Mouse (Mus musculus) cerebellum, postnatal 14 days (tissue): ENCODE measurements at regions not wholly inside any gene's neighbourhood (a gene's known extent, or its start where the extent isn't known, plus 50 kb on each side); places are given as distances from the start of the nearest gene placed in this dataset.
"Not testable (repeated sequence)": the region's sequence is repeated elsewhere in the genome, so short reads cannot be mapped to it uniquely, and the experiment has no call there.

Experiments used
- DNase-seq, 2 experiments: peaks; one replicate each; pipeline ENCODE4 v3.0.0; 2021; ENCODE audit warnings: mixed read lengths in 2 of 2

DNA sequence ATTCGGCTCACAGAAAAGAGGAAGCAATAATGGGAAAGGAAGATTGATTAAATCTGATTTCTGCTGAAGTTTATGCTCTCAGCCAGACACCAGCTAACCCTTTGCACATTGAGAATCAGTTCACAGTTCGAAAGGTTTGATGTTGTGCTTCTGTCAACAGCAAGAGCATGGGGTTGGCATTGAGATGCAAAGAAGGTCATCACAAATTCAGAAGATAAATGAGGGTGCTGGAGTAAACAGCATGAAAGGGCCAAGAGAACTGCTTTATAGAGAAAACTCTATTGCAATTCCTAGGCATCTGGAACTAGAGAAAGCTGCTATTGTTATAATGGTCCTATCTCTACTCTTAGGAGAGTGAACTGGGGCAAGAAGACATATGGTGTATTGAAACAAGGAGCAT, 250.8 kb downstream of the Rab38 start:
- no peak for DNase-seq

GRCm38 (mm10) chr7:88721031-88721430, 291.0 kb downstream of the Rab38 start:
- not testable (repeated sequence) for DNase-seq

DNA sequence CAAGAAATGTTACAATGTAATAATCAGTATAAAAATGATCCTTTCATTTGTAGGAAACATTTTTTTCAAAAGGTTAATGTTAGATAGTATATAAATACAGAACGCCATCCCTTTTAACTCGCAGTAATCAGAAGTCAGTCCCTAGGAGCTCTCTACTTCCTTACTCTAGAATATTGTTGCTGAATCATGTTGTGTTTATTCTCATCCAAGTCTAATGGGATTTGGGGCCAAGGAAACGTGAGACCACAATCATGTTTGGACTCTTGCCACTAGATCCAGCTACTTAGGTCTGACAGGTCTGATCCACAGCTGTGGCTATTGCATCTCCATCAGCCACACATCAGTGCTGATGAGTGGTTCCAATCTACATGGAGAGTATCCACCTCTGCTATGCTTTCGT, 304.4 kb downstream of the Rab38 start:
- no peak for DNase-seq

GRCm38 (mm10) chr7:88735768-88736167, 305.7 kb downstream of the Rab38 start:
- no peak for DNase-seq

- DNase-seq, result no peak
Observed at GRCm38 (mm10) chr7:88777371-88777770, 347.3 kb downstream of the Rab38 start.

GRCm38 (mm10) chr7:88782906-88783305, 352.8 kb downstream of the Rab38 start:
- peak in 1 of 2 experiments; percentile 6 for DNase-seq

DNA sequence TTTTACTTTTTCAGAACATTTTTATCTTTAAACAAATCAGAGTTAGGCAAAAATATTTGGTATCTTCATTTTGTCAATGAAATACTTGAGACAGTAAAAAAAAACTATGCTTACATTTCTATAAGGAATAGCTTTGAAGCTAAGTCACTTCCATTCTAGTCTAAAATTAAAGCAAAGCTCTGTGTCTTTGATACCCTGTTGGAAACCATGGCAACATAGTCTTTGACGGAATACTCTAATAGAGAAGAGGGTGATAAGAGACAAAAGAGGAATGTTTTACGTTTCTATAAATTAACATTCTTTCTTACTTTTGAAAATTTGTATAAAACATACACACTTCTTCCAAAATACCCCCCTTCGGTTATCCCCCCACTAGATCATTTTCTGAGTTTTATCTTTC, 378.1 kb downstream of the Rab38 start:
- no peak for DNase-seq

- no peak for DNase-seq
Observed at GRCm38 (mm10) chr7:88810170-88810569, 380.1 kb downstream of the Rab38 start.

GRCm38 (mm10) chr7:88820204-88820603, 390.1 kb downstream of the Rab38 start:
- DNase-seq, result peak in 1 of 2 experiments; percentile 14

DNA sequence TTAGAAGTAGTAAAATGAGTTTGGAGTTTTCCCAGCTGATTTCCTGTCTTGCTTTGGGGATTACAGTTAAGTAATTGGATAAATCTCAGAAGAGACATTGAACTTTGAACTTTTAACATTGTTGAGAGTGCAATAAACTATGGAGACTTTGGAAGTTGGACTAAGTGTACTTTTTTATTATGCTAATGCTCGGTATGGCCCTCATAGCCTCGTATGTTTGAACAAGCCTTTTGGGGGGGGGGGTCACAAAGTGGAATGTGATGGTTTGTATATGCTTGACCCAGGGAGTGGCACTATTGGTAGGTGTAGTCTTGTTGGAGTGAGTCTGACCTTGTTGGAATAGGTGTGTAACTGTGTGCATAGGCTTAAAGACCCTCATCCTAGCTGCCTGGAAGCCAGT, 396.4 kb downstream of the Rab38 start:
- no peak for DNase-seq

GRCm38 (mm10) chr7:88847946-88848524, 418.0 kb downstream of the Rab38 start:
- DNase-seq, result no peak
